Mouse (Mus musculus) gastrocnemius, adult 2 months (tissue): ENCODE measurements at regions not wholly inside any gene's neighbourhood (a gene's known extent, or its start where the extent isn't known, plus 50 kb on each side); places are given as distances from the start of the nearest gene placed in this dataset.

Source experiments
- DNase-seq: peaks from one replicate; pipeline ENCODE4 v3.0.0; 2022
- H3K27ac ChIP-seq: fragments of 200-600 bp; 2 replicates; pipeline ENCODE4 v1.8.1; 2022; ENCODE audit warnings: mild to moderate bottlenecking
- H3K4me3 ChIP-seq: fragments of 200-600 bp; 2 replicates; pipeline ENCODE4 v1.8.1; 2022; ENCODE audit warnings: mild to moderate bottlenecking, moderate library complexity
- CTCF ChIP-seq: fragments of 200-600 bp; IDR thresholded peaks from 2 replicates; pipeline ENCODE4 v1.8.1; 2022; ENCODE audit warnings: antibody characterized with exemption, mild to moderate bottlenecking, moderate library complexity
- intact Hi-C: fragments of 180-260 bp; cut with DNase I; formaldehyde crosslinking; loops from one replicate; pipeline ENCODE4 v1.15.1; 2025

- intact Hi-C loops, result no loop called here
- no peak for TF ChIP-seq CTCF
- Histone ChIP-seq H3K4me3 (no peak overlapping the region), H3K27ac (no peak overlapping the region)
- no peak for DNase-seq
These were observed 62.0 kb upstream of the Smndc1 start for GRCm38 (mm10) chr19:53452360-53452759.

- intact Hi-C loops, result no loop called here
- H3K4me3 ChIP-seq, result no peak overlapping the region
- DNase-seq, result no peak
These were observed 61.1 kb upstream of the Smndc1 start for GRCm38 (mm10) chr19:53451388-53451922.

GRCm38 (mm10) chr19:53450624-53451387 lies 60.4 kb upstream of the Smndc1 start:
- Histone ChIP-seq H3K27ac (no peak overlapping the region), H3K4me3 (no peak overlapping the region)
- intact Hi-C loops, result no loop called here
- DNase-seq, result no peak
- TF ChIP-seq CTCF, result no peak

More at GRCm38 (mm10) chr19:53451388-53451922, 61.1 kb upstream of the Smndc1 start:
- TF ChIP-seq CTCF, result no peak
- H3K27ac ChIP-seq, result no peak overlapping the region

GRCm38 (mm10) chr19:53449137-53449783 lies 58.9 kb upstream of the Smndc1 start:
- H3K4me3 ChIP-seq, result no peak overlapping the region
- no peak for TF ChIP-seq CTCF
- no peak overlapping the region for H3K27ac ChIP-seq
- DNase-seq, result no peak
- intact Hi-C loops, result no loop called here

- no peak for DNase-seq
- no peak for TF ChIP-seq CTCF
- Histone ChIP-seq H3K27ac (no peak overlapping the region), H3K4me3 (no peak overlapping the region)
- intact Hi-C loops, result no loop called here
These were observed 57.8 kb upstream of the Smndc1 start for GRCm38 (mm10) chr19:53448206-53448605.

GRCm38 (mm10) chr19:53447754-53448153 lies 57.4 kb upstream of the Smndc1 start:
- intact Hi-C loops, result no loop called here
- TF ChIP-seq CTCF, result no peak
- Histone ChIP-seq H3K4me3 (no peak overlapping the region), H3K27ac (no peak overlapping the region)
- no peak for DNase-seq

GRCm38 (mm10) chr19:53446216-53446615 lies 55.8 kb upstream of the Smndc1 start:
- TF ChIP-seq CTCF, result no peak
- intact Hi-C loops, result no loop called here
- H3K4me3 ChIP-seq, result no peak overlapping the region

GRCm38 (mm10) chr19:53444646-53445045 lies 54.3 kb upstream of the Smndc1 start:
- intact Hi-C loops, result no loop called here
- no peak overlapping the region for H3K27ac ChIP-seq
- no peak for TF ChIP-seq CTCF
- DNase-seq, result no peak
- no peak overlapping the region for H3K4me3 ChIP-seq

More at GRCm38 (mm10) chr19:53446216-53446615, 55.8 kb upstream of the Smndc1 start:
- H3K27ac ChIP-seq, result no peak overlapping the region
- DNase-seq, result no peak

- TF ChIP-seq CTCF, result no peak
- Histone ChIP-seq H3K27ac (no peak overlapping the region), H3K4me3 (no peak overlapping the region)
- intact Hi-C loops, result loop anchor here (2.0 kb wide), 1 partner anchor 44 kb away; no protein-coding TSS in a partner anchor
- DNase-seq, result no peak
These were observed 52.6 kb upstream of the Smndc1 start for GRCm38 (mm10) chr19:53442756-53443654.

- intact Hi-C loops, result loop anchor here (2.0 kb wide), 1 partner anchor 45 kb away; no protein-coding TSS in a partner anchor
- TF ChIP-seq CTCF, result no peak
- DNase-seq, result no peak
- no peak overlapping the region for H3K27ac ChIP-seq
- no peak overlapping the region for H3K4me3 ChIP-seq
These were observed 51.8 kb upstream of the Smndc1 start for GRCm38 (mm10) chr19:53442132-53442610.

- intact Hi-C loops, result loop anchor here (2.0 kb wide), 1 partner anchor 45 kb away; no protein-coding TSS in a partner anchor
- no peak for TF ChIP-seq CTCF
- H3K27ac ChIP-seq, result no peak overlapping the region
- no peak overlapping the region for H3K4me3 ChIP-seq
- no peak for DNase-seq
These were observed 51.2 kb upstream of the Smndc1 start for GRCm38 (mm10) chr19:53441449-53442131.
